Mouse (Mus musculus): ENCODE data around the gene Ndufb4.
"Not testable (repeated sequence)": the region's sequence is repeated elsewhere in the genome, so short reads cannot be mapped to it uniquely, and the experiment has no call there.

Gene Ndufb4

DNA sequence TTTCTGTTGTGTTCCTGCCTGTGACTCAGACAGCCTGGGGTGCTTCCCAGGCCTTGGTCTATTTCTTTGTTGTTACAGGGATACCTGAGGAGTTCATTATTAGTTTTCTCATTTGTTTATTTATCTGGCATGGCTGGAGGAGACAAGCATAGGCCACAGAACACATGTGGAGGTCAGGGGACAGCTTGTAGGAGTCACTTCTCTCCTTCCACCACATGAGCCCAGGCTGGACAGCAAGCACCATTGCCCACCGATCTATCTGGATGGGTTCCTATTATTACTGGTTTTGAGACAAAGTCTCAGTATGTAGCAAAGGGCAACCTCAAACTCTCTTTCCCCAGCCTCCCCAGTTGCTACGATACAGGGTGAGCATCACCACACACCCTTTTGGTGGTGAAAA is 26.0 kb upstream of the Ndufb4 start:
- DNase-seq (ENCODE audit: low read depth, low spot score) = no peak

DNA sequence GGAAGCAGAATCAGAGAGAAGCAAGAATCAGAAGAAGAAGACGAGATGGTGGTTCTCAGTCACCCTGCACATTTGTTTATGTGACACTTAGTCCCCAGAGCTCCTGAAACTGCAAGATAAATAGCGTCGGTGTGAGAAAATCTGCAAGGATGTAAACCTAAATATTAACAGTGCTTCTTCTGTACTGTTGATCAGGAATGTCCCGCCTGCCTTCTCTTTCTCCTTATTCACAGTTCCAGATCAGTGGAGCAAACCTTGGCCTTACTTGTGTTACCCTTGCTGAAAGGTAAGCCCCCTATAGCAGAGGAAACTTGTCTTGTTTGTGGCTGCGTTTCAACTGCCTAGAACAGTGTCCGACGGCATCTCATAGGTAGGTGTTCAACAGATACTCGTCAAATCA is 23.3 kb upstream of the Ndufb4 start:
- no peak for DNase-seq (ENCODE audit: low read depth, low spot score)

DNA sequence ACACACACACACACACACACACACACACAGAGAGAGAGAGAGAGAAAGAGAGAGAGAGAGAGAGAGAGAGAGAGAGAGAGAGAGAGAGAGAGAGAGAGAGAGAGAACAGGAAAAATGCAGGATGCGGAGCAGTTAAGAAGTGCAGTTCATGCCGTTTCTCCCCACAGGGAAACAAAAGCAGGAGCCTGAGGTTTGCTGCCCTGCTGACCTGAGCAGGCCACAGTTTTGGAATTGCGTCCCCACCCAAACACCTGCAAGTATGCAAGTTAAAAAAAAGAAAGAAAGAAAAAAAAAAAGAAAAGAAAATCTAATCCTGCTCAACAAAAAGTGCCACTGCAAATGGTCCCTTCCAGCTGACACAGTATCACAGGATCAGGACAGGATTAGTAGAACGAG is 22.4 kb upstream of the Ndufb4 start:
- DNase-seq (ENCODE audit: low read depth, low spot score) = no peak

DNA sequence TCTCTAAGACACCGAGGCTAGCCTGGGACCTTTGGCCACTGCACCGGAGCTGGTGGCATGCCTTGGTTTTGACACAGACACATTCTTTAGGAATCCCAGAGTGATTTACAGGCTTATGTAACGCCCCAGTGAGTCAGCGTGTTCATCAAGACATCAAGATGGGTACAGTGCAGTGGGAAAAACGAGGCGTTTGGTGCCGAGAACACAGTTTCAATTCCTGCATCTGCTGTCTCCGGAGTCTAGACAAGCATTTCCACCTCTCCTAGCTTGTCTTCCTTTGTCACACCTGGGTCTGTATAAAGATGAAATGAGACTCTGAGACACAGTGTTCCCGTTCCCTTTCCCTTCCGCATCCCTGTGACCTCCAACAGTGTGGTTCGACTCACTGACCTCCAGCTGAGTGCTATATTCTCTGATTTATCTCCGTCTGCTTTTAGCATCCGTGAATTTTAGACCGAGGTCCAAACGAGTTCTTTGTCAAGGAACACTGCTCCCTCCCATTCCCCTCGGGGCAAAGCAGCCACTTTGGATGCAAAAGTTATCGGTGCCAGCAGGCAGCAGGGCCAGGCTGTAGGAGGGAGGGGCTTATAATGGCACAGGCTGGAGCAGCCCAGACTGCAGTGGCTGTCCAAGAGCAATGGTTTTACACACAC is 21.9 kb upstream of the Ndufb4 start:
- no peak for DNase-seq (ENCODE audit: low read depth, low spot score)

DNA sequence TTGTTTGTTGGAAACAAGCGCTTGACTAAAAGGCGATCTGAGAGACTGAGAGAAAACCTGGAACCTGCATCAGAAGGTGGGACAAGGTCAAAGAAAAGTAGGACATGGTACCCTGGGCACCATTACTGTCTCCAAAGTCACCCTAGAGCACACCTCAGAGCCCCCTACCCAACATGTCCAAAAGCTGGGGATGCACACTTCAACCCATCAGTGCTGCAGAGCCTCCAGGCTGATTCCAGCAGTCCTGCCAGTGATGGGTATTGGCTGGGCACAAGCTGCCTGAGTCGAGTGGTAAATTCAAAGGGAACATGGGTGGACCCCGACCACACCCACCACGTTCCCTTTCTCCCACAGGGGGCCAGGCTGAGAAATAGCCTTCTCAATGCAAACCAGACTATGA is 21.1 kb upstream of the Ndufb4 start:
- DNase-seq (ENCODE audit: low read depth, low spot score) = no peak

DNA sequence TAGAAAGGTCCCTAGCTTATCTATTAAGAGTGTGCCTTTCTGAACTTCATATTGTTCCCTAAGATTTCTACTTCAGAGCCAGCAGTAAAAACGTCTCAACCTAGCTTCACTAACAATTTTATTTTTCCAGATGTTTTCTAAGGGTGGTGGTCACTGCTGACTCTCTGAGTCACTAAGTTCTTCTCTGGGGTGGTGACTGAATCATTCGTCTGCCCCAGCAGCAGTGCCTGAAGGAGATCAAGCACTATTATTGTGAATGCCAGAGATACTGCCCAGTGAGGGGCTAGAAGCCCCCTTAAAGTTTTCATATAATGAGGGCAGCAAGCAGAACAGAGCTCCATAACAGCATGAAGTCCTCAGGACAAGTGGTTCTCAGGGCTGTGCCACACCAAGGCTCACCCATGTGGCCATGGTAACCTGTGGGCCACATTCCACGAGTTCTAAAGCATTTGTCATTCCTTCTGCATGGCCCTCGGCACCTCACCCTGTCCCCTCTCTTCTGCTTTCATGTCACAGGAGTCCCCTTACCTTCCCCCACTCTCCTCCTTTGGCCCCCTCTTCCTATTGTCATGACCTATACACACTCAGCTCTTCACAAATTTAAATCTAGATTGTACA is 16.5 kb upstream of the Ndufb4 start:
- no peak for DNase-seq (ENCODE audit: low read depth, low spot score)

DNA sequence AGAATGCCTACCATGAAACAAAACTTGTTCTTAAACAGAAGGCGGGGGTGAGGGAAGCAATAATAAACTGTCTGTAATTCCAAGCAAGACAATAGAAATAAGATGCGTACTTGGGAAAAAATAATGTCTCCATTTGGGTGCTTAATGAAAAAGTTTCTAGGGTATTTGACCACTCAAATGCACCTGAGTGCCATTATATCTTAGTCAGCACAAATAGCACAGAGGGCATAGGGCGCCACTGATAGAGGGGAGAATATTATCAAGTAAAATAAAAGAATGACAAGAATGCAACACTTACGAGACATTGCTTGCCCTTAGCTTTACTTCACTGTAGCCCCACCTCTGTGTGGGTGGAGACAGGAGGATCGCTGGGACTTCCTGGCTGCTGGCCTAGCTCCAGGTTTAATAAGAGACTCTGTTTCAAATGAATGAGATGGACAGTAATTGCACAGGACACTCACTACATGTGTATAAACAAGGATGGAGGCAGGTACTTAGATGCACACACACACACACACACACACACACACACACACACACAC is 11.2 kb upstream of the Ndufb4 start:
- DNase-seq (ENCODE audit: low read depth, low spot score) = no peak

DNA sequence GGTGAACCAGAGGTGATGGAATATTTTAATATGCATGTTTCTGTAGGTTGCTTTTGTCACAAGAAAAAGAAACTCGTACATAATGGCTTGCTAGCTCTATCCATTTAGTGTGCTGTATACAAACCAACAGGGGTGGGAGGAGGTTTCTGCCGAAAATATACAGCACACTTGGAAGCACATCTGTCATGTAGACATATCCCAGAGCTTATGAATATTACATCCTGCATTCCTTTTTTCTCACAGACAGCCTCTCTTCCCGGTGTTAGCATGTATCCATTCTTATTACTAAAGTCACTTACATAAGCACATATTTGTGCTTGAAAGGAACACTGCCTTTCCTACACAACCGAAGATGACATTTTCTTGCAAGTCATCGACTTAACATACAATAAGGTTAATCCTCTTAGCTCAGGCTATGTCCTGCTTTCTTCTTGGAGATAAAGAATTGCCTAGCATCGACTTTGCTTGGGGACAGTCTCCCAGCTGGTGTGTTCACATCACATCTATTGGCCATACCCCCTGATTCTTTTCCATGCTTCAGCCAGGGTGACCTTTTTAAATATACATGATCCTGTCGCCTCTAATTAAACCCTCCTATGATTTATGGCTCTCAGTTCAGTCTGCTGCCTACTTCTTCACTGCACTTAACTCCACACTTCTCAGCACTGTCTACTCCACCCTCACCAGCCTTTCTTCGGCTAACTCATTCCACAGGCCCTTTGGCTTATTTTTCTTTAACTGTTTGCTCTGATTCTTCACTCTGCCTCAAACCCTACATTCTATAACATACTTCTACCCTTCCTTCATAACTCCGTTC is 9.6 kb upstream of the Ndufb4 start:
- peak; percentile 20 for DNase-seq (ENCODE audit: low read depth, low spot score)

DNA sequence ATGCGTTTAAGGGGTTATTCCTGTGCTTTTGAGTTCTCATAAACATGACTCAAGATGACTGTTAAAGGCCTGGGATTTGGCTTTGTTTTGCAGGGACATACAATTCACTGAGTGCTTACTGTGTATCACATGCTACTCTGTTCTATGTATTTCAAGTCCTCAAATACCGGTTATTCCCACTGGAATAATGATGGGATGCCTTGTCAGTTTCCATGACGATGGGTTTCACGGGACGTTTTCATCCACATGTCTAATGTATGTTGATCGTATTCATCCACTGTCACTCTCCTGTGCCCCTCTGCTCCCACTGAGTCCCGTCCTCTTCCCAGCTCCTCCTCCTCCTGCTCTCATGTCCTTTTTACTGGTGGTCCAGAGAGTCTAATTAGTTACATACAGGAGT is 2.5 kb upstream of the Ndufb4 start:
- peak; percentile 35 for DNase-seq (ENCODE audit: low read depth, low spot score)

DNA sequence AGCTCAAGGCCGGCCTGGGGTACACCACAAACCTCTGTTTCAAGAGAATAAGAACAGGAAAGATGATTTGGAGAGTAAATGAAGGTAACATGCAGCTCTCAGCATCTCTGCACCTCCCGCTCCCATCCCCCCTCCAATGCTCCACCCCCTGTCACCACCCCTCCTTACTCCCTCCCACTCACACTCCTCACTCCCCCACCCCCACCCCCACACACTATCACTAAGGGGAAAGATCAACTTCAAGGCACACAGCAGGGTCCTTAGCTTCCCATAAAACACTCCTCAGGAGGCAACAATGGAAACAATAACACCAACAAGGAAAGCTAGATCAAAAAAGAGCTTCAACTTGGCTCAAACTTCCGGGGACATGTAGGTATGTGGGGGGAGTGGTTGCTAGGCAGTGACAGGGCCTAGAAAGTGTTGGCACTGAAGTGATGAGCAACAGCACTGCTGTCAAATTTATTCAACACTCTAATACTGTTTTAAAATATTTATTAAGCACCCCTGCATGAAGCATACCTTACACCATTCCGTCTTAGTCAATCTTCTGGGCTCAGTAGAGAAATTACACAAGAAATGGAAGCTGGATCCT is 1.6 kb upstream of the Ndufb4 start:
- DNase-seq (ENCODE audit: low read depth, low spot score) = peak; percentile 30

DNA sequence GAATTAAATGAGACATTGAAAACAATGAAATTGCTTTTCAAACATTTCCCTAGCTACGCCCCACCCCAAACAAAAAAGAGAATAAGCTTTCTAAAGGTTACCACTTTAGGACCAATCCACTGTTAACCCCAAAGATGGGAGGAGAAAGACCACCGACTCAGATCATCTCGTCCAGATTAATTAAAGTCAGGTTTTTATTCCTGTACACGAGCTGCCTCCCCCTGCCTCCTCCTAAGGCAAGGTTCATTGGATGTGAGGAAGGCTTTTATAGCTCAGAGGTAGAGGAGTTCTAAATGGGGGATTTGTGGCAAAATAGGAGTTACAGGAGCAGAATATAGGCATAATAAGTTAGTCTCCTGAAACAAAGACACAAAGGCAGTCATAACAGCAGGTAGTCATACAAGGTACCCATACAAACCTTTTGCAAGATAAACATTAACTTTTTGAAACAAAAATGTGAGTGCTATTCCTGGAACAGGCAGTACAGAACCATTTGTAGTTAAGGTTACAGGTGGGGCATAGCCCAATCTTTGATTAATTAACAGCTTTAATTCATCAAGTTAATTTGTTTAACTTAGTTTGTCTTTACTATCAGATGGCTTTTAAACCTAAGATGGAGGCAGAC is 690 bp upstream of the Ndufb4 start:
- DNase-seq (ENCODE audit: low read depth, low spot score) = no peak

DNA sequence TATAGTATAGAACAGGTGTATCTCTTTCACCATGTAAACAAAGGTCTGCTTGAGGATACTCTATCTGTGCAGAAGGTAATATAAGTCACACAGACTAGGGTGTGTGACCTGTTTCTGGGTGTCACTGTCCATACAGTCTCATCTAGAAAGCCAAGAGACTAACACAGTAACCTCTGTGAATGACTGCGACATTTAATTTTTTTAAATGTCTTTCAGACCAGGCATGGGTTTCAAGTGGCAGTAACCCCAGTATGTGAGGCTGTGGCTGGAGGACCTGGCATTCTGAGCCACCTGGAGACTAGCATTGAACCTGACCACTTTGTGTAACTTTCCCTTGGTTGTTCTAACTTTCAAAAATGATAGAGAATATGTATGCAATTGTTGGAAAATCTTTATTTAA is 1.2 kb downstream of the Ndufb4 start:
- no peak for DNase-seq (ENCODE audit: low read depth, low spot score)

DNA sequence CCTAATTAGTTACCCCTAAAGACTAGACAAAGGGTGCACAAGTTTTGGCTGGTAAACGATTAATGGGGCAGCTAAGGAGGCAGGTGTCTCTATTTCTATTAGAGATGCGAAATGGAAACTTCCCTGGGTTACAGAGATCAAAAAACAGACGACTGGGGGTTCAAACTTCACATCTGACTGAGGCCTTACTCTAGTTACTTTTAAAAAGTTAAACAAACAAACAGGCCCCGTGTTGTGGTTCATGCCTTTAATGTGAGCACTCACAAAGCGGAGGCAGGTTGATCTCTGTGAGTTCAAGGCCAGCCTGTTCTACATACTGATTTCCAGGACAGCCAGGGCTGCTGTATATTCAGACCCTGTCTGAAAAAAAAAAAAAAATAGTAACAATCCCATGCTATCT is 1.6 kb downstream of the Ndufb4 start:
- no peak for DNase-seq (ENCODE audit: low read depth, low spot score)

DNA sequence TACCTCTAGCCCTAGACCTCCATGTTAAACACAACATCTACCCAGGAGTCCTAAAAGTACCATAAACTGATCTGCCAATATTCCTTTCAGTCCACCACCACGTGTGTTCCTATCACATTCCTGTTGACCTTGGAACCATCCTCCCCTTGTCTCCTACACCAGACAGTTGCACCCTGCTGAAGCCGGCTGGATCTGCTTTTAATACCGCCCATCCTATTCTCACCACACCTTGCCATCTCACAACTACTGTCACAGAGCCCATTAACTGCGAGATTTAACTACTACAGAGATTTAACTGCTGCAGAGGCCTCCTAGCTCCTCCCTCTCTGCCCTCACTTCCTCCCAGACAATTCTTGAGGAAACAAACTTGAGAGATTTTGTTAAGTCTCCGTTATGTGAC is 2.8 kb downstream of the Ndufb4 start:
- no peak for DNase-seq (ENCODE audit: low read depth, low spot score)

DNA sequence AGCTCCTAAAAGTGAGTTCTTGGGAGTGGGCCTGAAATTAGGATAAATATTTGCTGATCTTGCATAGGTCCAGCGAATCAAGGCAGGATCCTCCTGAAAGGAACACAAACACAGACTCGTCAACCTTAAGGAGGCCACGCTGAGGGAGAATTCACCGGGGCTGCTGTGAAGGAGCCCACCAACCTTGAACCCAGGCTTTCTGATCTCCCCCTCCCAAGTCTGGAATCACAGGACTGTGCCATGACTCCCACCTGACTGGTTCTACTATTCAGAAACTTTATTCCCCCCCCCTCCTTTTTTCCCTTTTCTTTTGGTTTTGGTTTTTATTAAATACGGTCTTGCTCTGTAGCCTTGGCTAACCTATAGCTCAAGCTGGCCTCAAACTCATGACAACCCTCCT is 5.2 kb downstream of the Ndufb4 start:
- DNase-seq (ENCODE audit: low read depth, low spot score) = no peak

DNA sequence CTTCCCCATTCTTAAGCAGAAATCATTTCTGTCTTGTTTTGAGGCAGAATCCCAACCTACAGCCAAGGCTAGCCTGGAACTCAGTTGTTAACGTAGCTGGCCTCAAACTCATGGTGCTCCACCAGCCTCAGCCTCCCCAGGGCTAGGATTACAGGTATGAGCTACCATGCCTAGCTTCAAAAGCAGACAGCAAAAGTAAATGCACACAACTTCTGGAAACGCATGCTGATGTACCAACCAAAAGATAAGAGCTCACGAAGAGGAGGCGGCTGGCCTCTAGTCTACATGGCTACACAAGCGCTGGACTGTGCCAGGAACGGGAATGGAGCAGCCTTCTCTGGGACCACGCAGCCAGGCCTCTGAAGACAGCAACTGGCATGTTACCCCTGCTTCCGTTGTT is 6.3 kb downstream of the Ndufb4 start:
- no peak for DNase-seq (ENCODE audit: low read depth, low spot score)

DNA sequence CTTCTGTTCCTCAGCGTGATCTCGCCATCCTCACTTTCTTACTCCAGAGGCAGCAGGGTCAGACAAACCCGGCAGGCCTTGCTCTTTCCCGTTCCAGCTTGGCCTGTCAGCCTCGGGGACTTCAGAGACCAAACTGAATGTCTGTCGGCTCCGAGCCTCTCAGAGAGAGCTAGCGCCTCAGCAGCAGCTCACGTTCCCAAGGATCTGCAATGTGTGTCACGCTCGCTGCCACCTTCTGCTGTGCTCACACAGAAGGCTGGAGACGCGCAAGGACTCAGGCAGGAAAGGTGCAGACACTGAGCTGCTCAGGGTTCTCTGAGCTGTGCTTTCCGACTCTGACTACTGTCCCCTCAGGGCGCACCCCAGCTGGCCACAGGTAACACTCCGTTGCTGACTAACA is 7.2 kb downstream of the Ndufb4 start:
- no peak for DNase-seq (ENCODE audit: low read depth, low spot score)

DNA sequence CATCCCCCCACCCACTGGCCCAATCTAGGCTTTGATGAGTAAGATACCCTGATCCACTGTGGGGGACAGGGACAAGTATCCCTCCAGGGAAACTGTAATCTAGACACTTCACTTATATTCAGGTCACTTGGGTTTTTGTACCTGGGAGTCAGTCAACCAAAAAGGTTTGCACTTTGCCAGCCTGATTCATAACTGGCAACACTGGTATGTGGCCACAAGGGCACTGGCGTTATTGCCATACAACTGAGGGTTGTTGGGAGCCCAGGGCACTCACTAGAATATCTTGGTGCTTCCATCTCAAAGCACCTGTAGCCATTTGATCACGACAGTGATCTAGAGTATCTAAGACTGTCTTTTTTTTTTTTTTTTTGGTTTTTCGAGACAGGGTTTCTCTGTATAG is 8.5 kb downstream of the Ndufb4 start:
- DNase-seq (ENCODE audit: low read depth, low spot score) = no peak

DNA sequence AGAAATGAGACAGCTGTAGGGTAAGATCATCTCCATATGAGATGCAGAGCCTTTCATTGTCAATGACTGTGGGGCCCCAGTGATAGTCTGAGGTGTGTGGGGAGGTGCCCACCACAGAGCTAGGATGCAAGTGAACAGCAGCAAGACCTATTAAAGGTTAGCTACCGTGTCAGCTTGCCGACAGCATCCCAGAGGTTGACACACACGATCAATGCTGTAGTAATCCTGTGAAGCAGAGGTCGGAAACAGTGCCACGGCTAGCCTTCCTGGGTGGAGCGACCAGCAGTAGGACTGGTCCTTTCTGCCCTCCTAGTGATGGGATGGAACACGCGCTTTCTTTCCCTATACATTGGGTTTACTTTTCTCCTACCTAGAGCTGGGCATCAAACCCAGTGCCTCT is 9.0 kb downstream of the Ndufb4 start:
- DNase-seq (ENCODE audit: low read depth, low spot score) = no peak

DNA sequence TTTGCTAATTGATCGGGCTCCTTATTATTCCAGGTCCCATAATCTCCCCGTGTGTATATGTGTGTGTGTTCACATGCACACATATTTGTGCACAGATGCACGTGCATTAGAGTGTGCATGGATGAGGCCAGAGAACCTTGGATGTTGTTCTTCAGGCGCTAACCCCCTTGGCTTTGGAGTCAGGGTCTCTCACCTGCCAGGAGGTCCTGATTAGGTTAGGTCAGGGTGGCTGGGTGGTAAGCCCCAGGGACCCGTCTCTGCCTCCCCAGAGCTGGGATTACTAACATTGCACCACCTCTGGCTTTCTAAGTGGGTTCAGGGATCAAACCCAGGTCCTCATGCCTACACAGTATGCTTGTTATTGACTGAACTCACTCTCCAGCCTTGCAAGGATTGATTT is 9.8 kb downstream of the Ndufb4 start:
- no peak for DNase-seq (ENCODE audit: low read depth, low spot score)

DNA sequence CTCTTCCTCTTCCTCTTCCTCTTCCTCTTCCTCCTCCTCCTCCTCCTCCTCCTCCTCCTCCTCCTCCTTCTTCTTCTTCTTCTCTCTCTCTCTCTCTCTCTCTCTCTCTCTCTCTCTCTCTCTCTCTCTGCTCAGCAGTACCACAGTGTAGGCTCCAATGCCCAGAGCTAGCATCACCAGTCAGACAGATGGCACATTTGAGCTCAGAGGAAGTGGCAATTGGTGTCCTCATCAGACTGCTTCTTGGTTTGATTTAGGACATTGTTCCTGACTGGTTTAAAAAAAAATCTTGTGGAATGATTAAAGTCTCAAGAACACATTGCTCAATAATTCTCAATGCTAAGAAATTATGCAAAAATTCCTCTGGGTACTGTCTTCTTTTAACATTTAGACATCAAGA is 13.7 kb downstream of the Ndufb4 start:
- not testable (repeated sequence) for DNase-seq (ENCODE audit: low read depth, low spot score)

DNA sequence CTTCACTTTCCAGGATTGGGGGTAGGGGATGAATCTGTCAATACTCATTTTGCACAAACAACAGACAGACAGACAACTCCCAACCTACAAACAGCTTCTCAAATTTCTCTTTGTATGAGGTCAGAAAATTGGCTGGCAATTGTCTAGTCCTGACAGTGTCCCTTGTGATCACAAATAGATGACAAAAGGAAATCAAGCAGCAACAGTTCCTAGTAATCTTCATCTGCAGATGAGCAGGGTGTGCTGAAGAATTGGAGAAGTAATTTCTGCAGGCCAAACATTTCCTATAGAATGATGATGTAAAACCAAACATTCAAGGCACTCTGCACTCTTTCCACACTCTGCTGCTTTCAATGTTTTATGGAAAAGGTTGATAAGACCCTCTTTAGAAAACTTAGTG is 16.5 kb downstream of the Ndufb4 start:
- DNase-seq (ENCODE audit: low read depth, low spot score) = no peak

Data from mesoderm, embryonic 11.5 days (tissue).